Mouse (Mus musculus): Measurements from ENCODE around the gene Frmpd3.
"Not testable (repeated sequence)": the region's sequence is repeated elsewhere in the genome, so short reads cannot be mapped to it uniquely, and the experiment has no call there.

The Frmpd3 gene

DNA sequence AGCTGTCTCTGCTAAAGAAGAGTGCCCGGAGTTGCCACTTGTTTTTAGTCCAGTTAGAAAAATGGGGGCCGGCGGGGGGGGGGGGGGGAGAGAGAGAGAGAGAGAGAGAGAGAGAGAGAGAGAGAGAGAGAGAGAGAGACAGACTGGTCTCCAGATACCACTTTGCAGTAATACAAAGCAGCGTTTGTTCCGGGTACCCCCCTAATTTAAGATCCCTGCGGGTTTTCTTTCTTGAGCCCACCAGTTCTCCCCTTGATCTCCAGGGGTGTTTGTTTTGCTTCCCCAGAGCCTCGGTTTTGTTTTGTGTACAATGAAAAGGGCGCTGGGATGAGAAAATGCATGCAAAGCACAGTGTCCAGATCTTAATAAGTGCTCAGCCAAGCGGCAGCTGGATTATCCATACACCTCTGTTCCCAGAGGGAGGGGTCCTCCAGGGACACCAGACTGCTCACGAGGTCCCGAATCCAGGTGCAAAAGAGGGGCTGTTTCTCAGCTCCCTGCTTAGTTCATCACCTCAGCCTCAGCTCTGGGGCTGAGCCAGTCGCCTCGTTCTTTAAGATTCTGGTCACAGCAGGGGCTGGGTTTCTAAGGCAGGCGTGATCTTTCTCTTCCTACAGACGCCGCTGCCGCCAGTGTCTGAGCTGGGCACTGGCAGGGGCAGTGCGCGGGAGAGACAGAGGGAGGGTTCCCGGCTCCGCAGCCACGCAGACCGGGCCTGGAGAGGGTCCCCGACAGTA, at the start of gene Frmpd3:
Gene Frmpd3, plus strand, starts transcription at position 608 of the 737 bp plus-strand sequence.
- DNase-seq (ENCODE audit: low spot score) = no peak

DNA sequence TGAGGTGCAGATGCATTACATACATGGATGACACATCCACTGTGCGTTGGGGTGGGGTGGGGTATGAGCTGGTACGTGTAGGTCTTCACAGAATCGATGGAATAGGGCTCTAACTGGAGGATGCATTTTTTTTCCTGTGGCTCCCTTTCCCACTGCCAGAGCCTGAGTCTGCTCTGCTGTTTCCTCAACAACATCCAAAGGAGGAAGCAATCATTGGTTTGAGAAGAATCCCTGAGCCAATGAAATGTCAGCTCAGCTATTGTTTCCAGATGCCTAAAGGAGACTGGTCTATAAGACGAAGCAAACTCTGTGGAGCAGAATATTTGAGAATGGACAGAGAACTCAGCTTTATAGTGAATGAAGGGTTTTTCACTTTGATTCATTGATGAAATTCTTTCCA, 38.3 kb upstream of the Frmpd3 start:
- DNase-seq (ENCODE audit: low spot score) = no peak

DNA sequence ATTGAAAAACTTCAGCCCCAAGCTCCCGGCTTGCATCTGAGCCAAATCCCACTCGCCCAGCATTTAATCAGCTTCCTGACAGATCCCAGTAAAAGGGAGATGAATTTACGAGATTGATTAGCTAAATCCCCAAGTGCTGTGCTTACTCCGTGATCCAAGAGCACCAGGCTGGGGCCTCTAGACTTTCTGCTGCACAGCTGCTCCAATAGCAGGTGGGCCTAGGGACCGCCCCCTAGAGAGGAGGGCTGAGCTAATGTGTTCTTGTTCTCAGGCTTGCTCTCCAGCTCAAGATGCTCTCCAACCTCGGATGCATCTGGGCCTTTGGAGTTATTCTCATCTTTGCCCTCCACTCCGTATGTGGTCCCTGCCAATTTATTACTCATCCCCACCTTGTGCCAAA, 36.4 kb upstream of the Frmpd3 start:
- DNase-seq (ENCODE audit: low spot score) = no peak

DNA sequence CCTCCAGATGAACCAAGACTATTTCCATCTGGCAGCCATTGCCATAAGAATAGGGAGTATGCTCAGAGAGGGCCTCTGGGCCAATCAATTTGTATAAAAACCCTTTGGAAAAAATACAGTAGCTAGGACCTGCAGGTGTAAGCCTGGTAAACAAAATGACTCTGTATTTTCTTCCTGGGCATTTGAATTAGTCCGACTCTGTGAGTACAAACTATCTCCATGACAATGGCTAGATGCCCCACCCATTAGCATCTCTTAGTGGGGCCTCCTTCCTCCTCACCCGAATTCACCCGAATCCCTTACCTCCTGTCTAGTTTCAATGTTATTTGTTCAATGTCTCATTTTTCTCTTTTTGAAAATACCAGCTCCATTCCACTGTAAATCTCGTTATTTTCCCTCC, 24.1 kb upstream of the Frmpd3 start:
- DNase-seq (ENCODE audit: low spot score) = no peak

DNA sequence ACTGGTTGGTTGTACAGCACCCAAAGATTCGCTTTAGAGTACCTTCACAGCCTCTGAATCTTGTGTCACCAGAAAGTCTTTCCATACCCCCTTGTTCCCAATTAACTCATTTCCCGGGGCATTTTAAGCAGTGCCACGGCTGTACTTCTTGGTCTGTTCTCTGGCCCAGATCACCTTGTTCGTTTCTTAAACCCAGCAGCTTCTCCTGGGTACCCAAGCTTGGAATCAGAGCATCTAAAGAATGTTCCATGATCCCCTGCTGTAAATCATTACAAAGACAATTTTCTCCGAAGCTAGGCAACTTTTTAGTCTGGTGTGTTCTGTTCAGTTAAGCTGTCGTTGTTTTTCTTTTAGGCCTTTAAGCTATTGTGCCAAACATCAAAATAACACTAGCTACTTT, 22.9 kb upstream of the Frmpd3 start:
- DNase-seq (ENCODE audit: low spot score) = no peak

DNA sequence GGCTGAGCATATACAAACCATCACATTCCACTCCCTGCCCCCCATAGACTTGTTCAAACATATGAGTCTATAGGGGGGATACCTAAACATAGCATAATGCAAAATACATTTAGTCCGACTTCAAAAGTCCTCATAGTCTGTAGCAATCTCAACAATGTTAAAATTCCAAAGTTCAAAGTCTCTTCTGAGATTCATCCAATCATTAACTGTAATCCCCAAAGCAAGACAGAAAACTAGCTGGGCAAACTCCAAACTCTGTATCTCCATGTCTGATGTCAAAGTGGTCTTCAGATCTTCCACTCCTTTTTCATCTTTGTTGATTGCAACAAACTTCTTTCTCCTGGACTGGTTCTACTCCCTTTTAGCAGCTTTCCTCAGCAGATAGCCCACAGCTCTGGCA, 21.4 kb upstream of the Frmpd3 start:
- DNase-seq (ENCODE audit: low spot score) = not testable (repeated sequence)

DNA sequence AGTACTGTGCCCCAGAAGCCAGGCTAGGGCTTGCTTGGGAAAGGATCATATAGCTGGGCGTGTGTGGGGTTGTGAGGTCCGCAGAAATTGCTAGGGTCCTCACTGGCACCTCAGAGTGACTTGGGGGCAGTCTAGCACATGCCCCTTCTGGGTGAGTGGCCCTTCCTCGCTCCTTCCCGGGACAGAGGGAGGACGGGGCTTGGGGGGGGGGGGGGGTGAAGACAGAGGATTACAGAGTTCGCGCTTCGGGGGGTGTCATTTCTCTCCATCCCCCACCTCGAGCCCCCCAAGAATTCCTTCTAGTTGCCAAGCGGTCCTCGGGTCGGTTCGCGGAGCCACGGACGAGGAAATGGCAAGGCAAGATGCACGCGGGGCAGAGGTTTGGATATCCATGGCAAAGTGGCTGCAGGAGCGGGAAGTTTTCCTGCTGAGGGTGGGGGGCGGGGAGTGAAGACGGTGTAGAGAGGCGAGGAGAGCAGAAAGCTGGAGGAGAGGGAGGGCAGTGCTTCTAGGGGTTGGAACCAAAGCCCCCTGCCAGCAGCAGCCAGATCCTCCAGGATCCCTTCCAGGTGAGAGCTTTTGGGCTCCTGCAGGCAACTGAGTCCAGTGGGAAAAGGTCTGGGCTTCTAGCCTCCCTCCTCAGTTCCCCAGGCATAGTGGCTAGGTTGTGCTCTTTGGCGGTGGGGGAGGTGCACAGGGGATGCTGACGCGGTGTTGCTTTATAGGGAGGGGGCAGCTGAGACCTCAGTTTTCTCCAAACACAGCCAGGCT, 515 bp downstream of the Frmpd3 start:
- DNase-seq (ENCODE audit: low spot score) = no peak

DNA sequence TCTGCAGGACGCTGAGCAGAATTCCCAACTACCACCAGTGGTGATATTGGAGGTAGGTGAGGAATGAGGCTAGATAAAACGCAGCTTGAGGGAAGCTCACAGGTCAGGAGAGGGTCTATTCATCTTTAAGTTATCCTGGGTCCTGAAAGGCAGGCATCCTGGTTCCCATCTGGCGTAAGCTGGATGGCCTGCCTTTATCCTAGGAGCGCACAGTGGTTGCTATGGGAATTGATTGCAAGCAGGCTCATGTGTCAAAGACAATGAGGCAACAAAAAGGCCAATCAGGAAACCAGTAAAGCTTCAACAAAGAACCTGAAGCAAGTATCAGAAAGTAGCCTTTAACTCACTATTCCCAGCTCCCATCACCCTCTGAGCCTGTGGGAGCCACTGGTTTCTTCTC, 33.6 kb downstream of the Frmpd3 start:
- DNase-seq (ENCODE audit: low spot score) = no peak

DNA sequence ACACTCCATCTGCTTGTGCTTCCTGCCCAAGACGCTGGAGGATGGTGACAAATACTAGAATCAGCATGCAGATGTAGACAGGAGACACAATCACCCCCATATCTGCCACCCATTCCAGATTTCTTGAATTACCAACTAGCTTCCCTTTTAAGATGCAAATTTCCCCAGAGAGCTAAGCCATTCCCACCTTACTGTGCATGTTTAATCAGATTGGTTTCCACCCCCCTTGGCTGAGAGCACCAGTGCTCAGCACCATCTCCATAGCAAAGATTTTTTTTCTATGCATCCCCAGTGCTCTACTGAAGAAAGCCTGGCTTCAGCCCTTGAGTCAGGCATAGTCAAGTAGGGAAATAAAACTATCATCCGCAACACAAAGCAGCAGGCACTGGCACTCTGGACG, 57.9 kb downstream of the Frmpd3 start:
- no peak for DNase-seq (ENCODE audit: low spot score)

DNA sequence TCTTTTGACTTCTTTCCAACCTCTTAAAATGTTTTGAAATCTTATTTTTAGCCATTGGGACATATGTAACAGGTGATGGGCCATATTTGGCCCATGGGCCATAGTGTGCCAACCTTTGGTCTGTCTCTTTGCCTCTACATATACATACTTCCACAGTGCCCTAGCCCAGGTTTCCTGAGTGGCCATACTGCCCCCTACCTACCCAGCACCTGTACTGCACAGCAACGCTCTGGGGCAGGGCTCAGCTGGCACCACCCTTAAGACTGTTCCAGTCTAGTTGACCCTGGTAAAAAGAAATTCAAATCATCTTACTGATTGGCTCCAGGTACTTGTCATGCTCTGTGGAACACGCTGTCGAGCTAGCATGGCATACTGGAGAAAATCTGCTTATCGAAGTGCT, 60.8 kb downstream of the Frmpd3 start:
- DNase-seq (ENCODE audit: low spot score) = no peak

DNA sequence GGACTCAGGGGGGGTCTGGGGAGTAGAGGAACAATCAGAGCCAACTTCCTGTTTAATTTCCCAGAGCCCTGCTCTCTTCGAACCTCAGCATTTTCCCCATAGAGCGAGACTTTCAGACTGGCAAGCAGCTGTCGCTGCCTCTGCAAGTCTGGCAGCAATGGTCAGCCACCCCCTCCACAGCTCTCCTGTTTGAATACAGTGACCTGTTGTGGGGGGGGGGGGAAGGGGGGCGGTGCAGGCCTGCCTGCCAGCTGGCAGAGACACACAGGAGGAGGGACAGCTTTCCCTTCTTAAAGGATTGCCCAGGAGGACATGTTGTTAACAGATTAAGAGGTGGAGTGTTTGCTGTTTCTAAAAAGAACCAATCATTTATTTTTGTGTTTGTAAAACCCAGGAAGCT, 64.0 kb downstream of the Frmpd3 start:
- no peak for DNase-seq (ENCODE audit: low spot score)

DNA sequence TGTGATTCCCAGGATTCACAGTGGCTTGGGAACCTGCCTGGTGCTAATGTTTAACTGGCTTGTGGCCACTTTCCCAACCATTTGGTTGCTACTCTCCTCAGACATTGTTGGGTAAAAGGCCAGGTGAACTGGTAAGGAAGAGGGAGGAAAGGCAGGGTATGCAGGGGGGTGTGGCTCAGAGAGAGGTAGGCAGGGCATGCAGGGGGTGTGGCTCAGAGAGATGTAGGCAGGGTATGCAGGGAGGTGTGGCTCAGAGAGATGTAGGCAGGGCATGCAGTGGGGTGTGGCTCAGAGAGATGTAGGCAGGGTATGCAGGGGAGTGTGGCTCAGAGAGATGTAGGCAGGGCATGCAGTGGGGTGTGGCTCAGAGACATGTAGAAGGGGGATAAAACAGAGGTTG, 64.4 kb downstream of the Frmpd3 start:
- DNase-seq (ENCODE audit: low spot score) = no peak

DNA sequence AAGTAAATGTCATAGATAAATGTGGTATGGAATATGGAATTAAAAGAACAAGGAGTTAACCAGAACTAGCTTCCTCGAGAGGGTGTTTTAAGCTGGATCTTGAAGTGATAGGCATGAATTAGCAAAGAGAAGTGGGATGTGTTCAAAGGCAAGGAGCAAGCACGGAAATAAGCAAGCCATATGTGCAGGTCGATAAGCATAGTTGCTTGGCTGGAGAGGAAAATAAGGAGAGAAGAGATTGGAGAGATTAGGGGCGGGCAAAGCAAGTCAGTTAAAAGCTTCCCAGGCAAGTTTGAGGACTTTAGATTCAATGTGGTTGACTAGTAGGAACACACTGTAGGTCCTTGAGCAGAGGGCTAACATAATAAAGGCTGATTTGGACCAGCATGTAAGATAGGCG, 65.5 kb downstream of the Frmpd3 start:
- DNase-seq (ENCODE audit: low spot score) = no peak

DNA sequence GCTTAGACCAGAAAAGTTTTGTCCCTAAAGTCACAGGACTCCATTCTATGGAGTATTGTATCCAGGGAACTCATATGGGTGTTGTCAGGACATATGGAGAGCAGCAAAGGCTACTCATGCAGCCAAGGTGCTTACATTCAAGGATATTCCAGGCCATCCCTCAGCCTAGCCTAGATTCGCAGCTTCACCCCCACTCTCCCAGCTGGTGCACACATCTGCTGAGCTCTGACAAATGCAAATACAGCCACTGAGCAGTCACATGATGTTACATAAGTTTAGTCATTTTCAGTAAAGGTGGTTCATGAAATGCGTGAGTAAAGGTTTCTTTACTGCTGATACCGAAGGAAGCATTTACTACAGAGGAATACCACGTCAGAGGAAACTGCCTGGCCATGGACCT, 76.4 kb downstream of the Frmpd3 start:
- no peak for DNase-seq (ENCODE audit: low spot score)

DNA sequence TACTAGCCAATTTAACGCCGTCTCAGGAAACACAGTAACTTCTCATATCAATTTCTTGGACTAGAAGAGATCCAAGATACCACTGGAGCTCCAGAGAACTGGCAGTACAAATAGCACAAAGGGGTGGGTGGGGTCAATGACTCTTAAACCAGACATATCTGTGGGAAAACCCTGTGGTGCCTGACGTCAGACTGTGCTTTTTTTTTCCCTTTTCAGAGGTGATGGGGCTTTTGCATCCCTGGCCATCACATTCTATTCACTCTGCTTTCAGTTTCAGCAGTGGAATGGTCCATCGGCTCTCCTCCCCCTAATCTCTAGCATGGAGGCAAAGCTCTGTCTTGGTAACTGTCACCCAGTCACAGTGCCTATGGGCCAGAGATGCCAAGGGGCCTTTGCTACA, 85.1 kb downstream of the Frmpd3 start:
- no peak for DNase-seq (ENCODE audit: low spot score)

DNA sequence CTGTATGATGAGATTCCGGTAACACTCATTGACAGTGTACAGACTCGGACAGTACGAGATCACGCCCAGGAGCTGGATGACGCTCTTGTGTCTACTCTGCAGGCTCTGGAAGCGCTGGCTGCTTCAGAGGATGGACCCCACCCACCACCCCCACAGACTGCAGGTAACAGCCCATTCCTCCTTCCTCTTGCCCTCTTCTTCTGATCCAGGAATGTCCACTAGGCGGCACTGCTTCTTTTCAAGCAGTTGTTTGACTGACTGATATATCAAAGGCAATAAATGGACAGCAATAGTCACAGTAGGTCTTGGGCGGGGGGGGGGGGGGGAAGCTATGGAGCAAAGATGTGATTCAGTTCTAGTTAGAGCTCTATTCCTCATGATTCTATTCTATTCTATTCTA, 86.2 kb downstream of the Frmpd3 start:
- DNase-seq (ENCODE audit: low spot score) = no peak

DNA sequence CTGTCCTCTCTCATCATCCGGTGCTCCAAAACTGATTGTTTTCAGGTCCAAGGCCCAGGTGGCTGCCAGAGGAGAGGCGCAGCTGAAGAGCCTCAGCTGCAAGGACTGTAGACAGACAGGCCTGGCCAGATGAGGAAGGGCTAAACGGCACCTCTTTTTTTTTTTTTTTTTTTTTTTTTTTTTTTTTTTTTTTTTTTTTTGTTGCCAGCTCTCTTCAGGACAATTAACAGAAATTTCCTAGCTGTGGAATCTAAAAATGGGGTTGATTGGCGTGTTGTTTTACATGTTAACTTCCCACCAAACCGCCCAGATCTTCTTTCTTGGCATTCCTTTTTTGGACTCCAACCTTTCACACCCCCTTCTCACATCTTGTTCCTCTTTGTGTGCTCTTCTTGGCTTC, 87.9 kb downstream of the Frmpd3 start:
- DNase-seq (ENCODE audit: low spot score) = no peak

DNA sequence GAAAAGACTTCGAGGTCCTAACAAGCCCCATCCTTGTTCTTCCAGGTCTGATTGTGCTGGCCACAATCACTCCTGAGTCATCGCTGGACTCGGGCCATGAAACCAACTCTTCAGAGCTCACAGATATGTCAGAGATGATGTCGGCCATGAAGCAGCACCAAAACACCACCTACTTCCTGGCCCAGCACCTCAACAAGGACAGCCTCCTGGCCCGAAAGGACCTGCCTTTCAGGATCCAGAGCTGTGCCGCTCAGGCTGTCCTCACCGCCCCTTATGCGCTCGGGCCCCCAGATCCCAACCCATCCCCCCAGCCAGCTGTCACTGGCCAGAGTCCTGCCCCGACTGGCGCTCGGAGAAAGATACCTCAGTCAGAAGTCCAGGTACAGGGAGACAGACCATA, 88.4 kb downstream of the Frmpd3 start:
- no peak for DNase-seq (ENCODE audit: low spot score)

DNA sequence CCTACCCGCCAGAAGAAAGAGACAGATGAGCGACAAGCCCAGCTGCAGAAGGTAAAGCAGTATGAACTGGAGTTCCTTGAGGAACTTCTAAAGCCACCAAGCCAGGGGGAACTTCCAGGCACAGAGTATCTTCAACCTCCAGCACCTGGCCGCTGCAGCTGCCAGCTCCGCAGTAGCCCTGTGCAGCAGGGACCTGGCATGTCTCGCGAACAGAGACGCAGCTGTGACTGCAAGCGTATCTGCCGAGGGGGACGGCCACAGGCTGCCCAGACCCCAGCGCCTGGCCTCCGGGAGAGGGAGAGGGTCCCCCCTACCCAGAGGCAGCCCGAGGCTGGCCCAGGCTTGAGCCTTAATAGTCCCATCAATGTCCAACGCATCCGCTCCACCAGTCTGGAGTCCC, 89.9 kb downstream of the Frmpd3 start:
- DNase-seq (ENCODE audit: low spot score) = no peak

DNA sequence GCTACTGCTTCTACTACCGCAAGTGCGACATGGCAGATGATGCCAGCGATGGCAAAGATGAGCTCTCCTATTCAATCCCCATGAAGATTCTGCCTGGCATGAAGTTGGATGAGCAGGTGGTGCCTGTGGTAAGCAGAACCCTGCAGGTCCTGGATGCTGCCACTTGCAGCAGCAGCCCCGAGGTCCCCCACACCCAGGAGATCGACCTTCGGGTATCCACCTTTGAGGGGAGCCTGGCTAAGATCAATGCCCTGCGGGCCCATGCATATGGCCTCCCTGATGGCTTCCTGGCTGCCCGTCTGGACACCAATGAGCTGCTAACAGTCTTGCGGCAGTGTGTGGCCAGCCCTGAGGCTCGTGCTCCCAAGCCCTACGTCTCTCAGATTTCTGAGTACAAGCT, 90.7 kb downstream of the Frmpd3 start:
- no peak for DNase-seq (ENCODE audit: low spot score)

DNA sequence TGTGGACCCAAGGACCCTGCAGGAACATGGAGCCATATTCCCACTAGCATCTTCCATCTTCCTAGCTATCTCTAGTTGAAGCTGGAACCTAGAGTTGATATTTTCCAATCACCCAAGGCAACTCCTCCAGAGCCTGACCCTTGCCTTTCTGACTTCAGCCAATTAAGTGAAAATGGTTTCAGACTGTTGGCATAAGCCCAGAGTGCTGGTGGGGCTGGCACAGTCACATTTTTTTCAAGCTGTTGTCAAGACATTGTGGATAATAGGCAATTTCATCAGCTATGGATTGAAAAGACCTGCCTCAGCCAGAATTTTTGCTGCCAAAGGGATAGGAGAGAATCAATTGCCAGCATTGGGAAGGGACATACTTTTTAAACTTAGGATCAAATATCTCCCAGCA, 95.8 kb downstream of the Frmpd3 start:
- no peak for DNase-seq (ENCODE audit: low spot score)

DNA sequence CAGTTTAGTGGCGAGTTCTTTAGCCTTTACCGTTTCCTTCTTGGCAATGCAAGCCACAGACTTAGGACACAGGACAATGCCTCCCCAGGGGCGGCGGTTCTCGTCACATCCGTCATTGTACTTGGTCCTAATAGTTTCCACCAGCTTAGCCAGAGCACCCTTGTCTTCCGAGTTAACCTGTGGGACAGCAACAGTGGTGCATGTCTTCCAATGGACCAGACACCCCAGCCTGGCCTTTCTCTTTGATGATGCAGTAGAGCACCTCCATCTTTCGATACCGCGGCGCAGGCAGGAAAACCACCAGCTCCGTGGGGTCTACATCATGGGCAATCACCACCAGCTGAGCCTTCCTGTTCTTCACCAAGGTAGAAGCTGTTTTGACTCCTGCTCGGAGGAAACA, 103.5 kb downstream of the Frmpd3 start:
- no peak for DNase-seq (ENCODE audit: low spot score)

DNA sequence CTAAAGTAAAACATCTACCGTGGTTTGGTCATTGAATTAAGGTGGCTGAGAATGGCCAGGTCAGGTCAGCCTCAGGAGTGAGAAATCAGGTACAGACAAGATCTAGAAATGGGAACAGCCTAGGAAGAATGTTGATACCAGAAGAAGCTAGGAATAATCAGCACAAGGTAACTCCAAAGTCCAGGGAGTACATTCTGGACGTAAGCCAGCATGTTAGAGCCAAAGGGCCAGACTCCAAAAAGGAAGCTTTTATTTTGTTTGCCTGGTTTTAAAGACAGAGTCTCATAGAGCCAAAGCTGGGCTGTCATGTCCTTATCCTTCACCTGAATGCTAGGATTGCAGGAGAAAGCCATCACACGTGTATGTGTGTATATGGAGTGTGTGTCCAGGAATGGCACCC, 108.0 kb downstream of the Frmpd3 start:
- DNase-seq (ENCODE audit: low spot score) = no peak

DNA sequence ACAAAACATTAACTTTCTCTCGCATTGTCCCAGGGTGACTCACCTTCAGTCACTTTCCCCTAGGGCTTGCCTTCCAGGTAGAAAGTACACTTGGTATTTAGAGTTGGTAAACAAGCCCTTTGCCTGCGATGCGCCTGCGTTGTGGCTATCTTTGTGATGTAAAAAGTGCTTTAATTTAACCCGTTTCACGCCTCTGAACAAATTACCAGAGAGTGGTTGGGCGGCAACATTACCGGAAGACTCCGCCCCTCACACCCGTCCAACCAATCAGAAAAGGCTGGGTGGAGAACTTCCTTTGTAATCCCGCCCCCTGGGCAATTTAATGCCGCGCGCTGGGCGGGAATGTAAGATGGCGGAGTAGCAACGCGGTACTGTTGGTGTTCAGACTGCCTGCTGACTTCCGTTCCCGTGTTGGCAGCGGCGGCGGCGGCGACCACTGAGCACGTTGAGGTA, 114.2 kb downstream of the Frmpd3 start, which contains the start of gene Prps1:
Gene Prps1, plus strand, starts transcription at position 335 of the 453 bp plus-strand sequence.
- peak; percentile 86 for DNase-seq (ENCODE audit: low spot score)

All from MN1 (cell line).